Mouse (Mus musculus) neural tube, embryonic 13.5 days (tissue): ENCODE measurements around the gene Ckap2. TPM values are rescaled to one million over a fixed set of nuclear protein-coding genes. Genes with fewer than 3 reads are reported as not detected.
A peak's percentile ranks its signal among the peaks of the same experiment; 100 is the strongest.
"Not testable (repeated sequence)": the region's sequence is repeated elsewhere in the genome, so short reads cannot be mapped to it uniquely, and the experiment has no call there.

Experiments used
- ATAC-seq: fragments of 200-750 bp; cut with Nextera tagmentation; 2 replicates; pipeline ENCODE4 v1.8.0; 2017; ENCODE audit warnings: low read depth, mild to moderate bottlenecking, moderate TSS enrichment, moderate library complexity
- H3K27ac ChIP-seq: fragments of 300-500 bp; sonication (generic); replicated peaks from 2 replicates; pipeline ENCODE4 v1.5.1; 2015; ENCODE audit warnings: moderate library complexity, mild to moderate bottlenecking, inconsistent platforms
- H3K27me3 ChIP-seq: fragments of 300-500 bp; sonication (generic); 2 replicates; pipeline ENCODE4 v1.6.1; 2015; ENCODE audit warnings: mild to moderate bottlenecking, inconsistent platforms
- H3K36me3 ChIP-seq: fragments of 300-500 bp; sonication (generic); 2 replicates; pipeline ENCODE4 v1.6.1; 2015; ENCODE audit warnings: mild to moderate bottlenecking, inconsistent platforms
- H3K4me1 ChIP-seq: fragments of 300-500 bp; sonication (generic); replicated peaks from 2 replicates; pipeline ENCODE4 v1.6.1; 2015; ENCODE audit warnings: inconsistent platforms
- H3K4me2 ChIP-seq: fragments of 300-500 bp; sonication (generic); 2 replicates; pipeline ENCODE4 v1.6.1; 2015; ENCODE audit warnings: inconsistent platforms, mild to moderate bottlenecking, moderate library complexity
- H3K4me3 ChIP-seq: fragments of 300-500 bp; sonication (generic); 2 replicates; pipeline ENCODE4 v1.5.1; 2015; ENCODE audit warnings: mild to moderate bottlenecking, inconsistent platforms
- H3K9ac ChIP-seq: fragments of 300-500 bp; sonication (generic); 2 replicates; pipeline ENCODE4 v1.6.1; 2015; ENCODE audit warnings: moderate library complexity, mild to moderate bottlenecking, inconsistent platforms
- H3K9me3 ChIP-seq: fragments of 300-500 bp; sonication (generic); 2 replicates; pipeline ENCODE4 v1.6.1; 2016; ENCODE audit warnings: inconsistent platforms
- WGBS: fragments of 180-500 bp; shearing (Covaris S2); methylation state at CpG from one replicate; pipeline ENCODE4 v1.1.7; 2015; 5-methylcytosine and 5-hydroxymethylcytosine counted together
- polyA plus RNA-seq: library from polyadenylated mRNA; unstranded; fragments of >200 nt; fragmentation: Nextera tagmentation; extraction: Ambion mirVana; gene quantifications from 2 replicates; pipeline ENCODE4 v1.2.1, GENCODE M21; 2015

Gene Ckap2
- polyA plus RNA-seq, 1 experiment from 2014 or later: 15.5 TPM

DNA sequence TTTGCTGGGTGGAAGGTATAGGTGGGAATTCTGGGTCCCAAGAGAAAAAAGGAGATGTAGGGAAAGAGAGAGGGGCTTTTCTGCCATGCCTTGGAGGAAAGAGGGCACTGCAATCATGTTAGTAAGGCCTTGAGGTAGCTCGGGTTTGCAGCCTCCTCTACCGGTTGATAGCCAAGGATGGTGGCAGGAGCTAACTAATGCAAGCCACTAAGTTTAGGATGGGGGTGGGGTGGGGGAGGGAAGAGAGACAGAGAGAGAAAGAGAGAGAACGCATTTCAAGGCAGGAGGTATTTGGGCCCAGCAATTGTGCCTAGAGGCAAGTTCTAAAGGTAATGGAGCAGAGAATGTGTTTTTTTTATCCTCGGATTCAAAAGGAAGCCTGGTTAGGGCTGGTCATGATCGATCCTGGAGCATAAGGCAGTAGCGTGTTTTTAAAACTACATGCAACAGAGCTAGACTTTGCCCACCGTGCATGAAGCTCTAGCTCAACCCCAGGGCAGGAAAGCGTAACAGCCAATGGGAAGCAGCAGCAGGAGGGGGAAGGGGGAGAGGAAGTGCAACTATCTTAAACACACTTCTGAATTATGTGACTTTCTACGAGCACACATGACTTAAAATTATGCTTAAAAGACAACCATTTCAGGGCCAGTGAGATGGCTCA lies 37.8 kb downstream of the Ckap2 start:
- Histone ChIP-seq H3K4me1 (no peaks in the 10 kb centered on the region), H3K27ac (no peak overlapping the region), H3K4me2 (no peak overlapping the region), H3K36me3 (peaks cover 17% of the 10 kb centered on the region), H3K9ac (no peak overlapping the region), H3K4me3 (no peak overlapping the region), H3K27me3 (no peaks in the 10 kb centered on the region), H3K9me3 (no peaks in the 10 kb centered on the region)
- no peak for ATAC-seq
- 77% methylated on average over 9 of the region's 9 CpGs for WGBS

DNA sequence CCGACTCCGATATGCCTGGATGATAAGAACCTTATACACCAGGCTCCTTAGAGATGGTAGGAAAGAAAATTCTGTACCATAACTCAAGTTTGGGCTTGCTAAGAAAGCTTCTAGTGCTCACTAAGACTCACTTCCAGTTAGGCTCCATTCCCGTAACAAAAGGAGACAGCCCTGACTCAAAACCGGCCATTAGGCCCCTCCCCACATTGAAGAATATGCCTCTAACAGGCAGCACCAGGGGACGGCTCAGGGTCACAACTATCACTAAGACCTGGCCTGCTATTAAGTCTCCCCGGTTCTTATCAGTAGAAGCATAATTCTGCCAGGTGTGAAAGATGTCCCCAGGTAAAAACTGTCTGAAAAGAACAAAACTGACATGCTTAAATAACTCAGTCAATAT lies 39.8 kb downstream of the Ckap2 start:
- no peak overlapping the region for H3K27ac ChIP-seq
- WGBS: 78% methylated on average over 6 of the region's 6 CpGs
- no peak overlapping the region for H3K9ac ChIP-seq
- H3K4me2 ChIP-seq: no peak overlapping the region
- no peak overlapping the region for H3K4me3 ChIP-seq
- H3K4me1 ChIP-seq: no peaks in the 10 kb centered on the region
- ATAC-seq: no peak
- H3K27me3 ChIP-seq: no peaks in the 10 kb centered on the region
- no peaks in the 10 kb centered on the region for H3K9me3 ChIP-seq
- peaks cover 28% of the 10 kb centered on the region for H3K36me3 ChIP-seq

DNA sequence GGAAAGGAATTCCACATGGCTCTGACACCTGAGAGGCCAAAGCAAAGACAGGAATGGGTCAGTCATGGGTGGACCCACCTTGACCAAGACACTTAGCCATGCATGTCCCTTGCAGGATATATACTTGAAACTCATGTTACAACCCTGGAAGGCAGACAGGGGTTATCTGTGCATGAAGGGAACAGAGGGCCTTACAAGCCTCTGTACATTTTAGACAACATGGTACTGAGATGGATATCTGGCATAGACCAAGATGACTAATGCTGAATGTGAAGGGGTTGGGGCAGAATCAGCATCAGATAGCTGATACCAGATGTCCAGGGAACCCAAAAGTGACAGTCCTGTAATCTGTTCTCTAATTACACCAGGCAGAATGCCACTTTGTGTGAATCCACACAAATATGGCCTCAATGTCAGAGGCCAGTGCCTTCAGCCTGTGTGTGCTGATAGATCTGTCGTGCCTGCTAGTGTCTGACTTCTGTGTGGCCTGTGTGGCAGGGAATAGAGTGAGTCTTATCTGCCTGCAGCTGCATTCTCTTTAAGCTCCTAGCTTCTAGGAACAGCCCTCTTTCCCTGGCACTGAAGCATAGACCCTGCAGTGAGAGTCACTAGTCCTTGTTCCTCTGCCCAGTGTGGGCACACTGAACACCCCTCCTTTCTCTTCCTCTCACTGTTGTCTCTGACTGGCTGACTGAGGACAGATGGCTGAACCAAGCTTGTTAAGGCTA lies 41.7 kb downstream of the Ckap2 start:
- no peak overlapping the region for H3K4me2 ChIP-seq
- 88% methylated on average over 1 of the region's 1 CpGs for WGBS
- no peak overlapping the region for H3K4me3 ChIP-seq
- no peak for ATAC-seq
- peaks cover 32% of the 10 kb centered on the region for H3K36me3 ChIP-seq
- no peak overlapping the region for H3K9ac ChIP-seq
- H3K27me3 ChIP-seq: no peaks in the 10 kb centered on the region
- no peaks in the 10 kb centered on the region for H3K4me1 ChIP-seq
- no peaks in the 10 kb centered on the region for H3K9me3 ChIP-seq
- no peak overlapping the region for H3K27ac ChIP-seq

DNA sequence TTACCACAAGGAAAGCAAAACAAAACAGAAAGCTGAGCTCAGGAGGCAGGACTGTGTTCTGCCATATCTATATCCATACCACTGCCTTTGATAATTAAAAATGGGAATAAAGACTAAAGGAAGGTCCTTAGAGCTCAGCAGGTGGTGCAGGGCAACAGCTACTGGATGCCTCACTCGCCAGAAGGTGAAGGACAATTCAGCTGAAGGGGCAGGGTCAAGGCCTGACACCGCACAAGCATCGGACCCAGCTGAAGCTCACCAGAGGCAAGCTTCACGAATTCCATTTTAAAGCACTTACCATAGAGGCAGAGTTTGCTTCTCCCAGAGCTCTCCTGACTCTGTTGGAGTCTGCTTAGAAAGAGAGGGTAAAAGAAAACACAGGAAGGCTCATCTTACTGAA lies 43.0 kb downstream of the Ckap2 start:
- no peak overlapping the region for H3K27ac ChIP-seq
- ATAC-seq: no peak

DNA sequence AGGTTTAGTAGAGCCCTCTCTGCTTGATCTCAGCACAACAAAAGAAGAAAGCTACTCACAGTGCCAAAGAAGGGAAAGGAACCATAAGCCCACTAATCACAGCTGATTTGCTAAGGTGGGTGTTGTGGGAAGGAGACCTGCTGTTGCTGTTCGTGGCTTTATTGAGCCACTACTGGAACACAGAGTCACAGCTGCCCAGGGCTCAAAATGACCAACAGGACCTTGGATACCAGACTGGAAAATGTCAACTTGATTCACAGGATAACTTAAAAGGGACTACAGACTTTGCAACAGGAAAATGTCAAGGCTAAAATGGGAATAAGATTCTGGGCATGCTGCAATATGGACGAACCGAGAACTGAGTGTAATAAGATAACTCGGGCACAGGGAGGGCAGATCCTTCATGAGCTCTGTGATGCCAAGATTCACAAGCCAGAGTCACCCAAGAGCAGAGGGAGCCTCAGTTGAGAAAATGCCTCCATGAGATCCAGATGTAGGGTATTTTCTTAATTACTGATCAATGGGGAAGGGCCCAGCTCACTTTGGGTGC lies 43.7 kb downstream of the Ckap2 start:
- no peaks in the 10 kb centered on the region for H3K9me3 ChIP-seq
- H3K27me3 ChIP-seq: no peaks in the 10 kb centered on the region
- no peak overlapping the region for H3K4me2 ChIP-seq
- no peak for ATAC-seq
- no peak overlapping the region for H3K9ac ChIP-seq
- 86% methylated on average over 4 of the region's 4 CpGs for WGBS
- H3K36me3 ChIP-seq: peaks cover 26% of the 10 kb centered on the region
- no peak overlapping the region for H3K27ac ChIP-seq
- no peaks in the 10 kb centered on the region for H3K4me1 ChIP-seq
- H3K4me3 ChIP-seq: no peak overlapping the region

More for the DNA sequence above, 43.0 kb downstream of the Ckap2 start:
- Histone ChIP-seq H3K27me3 (no peaks in the 10 kb centered on the region), H3K4me3 (no peak overlapping the region), H3K9me3 (no peaks in the 10 kb centered on the region), H3K36me3 (peaks cover 26% of the 10 kb centered on the region), H3K4me1 (no peaks in the 10 kb centered on the region), H3K4me2 (no peak overlapping the region), H3K9ac (no peak overlapping the region)
- WGBS: 77% methylated on average over 4 of the region's 4 CpGs

DNA sequence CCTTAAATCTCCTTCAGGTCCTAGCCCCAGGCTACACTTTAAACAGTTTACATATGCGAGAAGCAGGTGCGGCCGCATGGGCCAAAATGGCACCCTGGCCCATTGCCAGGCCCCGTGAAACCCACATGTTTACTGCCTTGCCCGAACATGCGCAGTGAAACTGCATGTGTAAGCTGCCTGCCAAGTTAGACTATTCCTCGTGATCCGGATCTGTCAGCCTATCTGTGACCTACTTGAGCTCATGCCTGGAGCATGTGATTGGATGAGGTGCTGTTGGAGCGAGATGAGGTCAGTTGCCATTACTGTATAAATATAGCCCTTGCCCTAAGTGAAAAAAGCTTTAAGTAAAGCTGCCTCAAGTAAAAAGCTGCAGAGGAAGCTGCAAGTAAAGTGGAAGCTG lies 49.2 kb downstream of the Ckap2 start:
- H3K4me2 ChIP-seq, H3K4me3 ChIP-seq, H3K9me3 ChIP-seq, H3K9ac ChIP-seq, ATAC-seq, H3K4me1 ChIP-seq, H3K27me3 ChIP-seq, H3K27ac ChIP-seq: not testable (repeated sequence)
- WGBS: 74% methylated on average over 9 of the region's 9 CpGs
- 0 out of 2 replicates have a peak, but pooled peaks cover 18% of the 10 kb centered on the region for H3K36me3 ChIP-seq

DNA sequence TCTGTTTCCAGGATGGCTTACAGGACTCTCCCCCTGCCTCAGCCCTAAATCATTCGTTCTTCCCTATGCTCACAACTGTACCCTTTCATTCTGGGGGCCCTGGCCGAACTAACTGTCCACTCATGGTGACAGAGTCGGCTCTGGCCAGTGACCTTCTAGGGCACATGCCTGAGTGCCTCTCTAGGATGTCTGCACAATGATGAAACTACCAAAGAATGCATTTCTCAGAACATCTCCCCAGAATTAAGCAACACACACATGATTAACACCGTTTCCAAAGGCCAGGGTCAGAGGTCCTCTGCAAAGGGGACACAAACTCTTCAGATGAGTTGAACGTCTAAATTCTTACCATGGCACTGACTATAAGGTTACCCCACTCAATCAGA lies 50.9 kb downstream of the Ckap2 start:
- Histone ChIP-seq H3K36me3 (0 out of 2 replicates have a peak, but pooled peaks cover 9% of the 10 kb centered on the region), H3K4me3 (no peak overlapping the region), H3K4me2 (no peak overlapping the region), H3K9me3 (no peaks in the 10 kb centered on the region), H3K9ac (no peak overlapping the region), H3K4me1 (no peaks in the 10 kb centered on the region), H3K27ac (no peak overlapping the region), H3K27me3 (no peaks in the 10 kb centered on the region)
- no peak for ATAC-seq
- 88% methylated on average over 5 of the region's 5 CpGs for WGBS

DNA sequence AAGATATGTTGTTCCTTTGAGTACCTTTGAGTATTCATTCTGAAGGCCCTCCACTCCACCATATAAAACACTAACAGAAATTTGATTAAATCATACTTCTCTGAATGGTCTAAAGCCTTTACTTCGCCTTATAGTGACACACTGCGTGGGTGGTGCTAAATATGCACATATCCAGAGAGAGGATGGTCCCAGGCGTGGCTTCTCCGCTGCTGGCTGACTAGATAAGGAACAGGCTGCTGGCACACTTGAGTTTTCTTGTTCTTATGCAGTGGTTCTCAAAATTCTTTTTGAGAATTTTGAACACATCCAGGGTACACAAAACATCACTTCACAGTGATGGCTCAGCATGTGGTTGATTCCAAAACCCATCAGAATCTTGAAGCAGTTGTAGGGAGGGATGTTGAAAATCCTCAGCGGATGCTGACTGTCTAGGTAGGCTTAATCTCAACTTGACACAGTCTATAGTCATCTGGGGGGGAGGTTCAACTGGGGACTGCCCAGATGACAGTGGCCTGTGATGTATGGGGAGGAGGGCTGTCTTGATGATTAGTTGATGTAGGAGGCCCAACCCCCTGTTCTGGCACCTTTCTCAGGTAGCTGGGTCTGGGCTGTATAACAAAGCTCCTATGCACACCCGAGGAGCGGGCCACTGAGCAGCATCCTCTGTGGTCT lies 51.4 kb downstream of the Ckap2 start:
- Histone ChIP-seq H3K4me1 (no peaks in the 10 kb centered on the region), H3K9me3 (no peaks in the 10 kb centered on the region), H3K9ac (no peak overlapping the region), H3K4me2 (no peak overlapping the region), H3K4me3 (no peak overlapping the region), H3K36me3 (0 out of 2 replicates have a peak, but pooled peaks cover 10% of the 10 kb centered on the region), H3K27me3 (no peaks in the 10 kb centered on the region), H3K27ac (no peak overlapping the region)
- no peak for ATAC-seq
- WGBS: 89% methylated on average over 7 of the region's 7 CpGs

DNA sequence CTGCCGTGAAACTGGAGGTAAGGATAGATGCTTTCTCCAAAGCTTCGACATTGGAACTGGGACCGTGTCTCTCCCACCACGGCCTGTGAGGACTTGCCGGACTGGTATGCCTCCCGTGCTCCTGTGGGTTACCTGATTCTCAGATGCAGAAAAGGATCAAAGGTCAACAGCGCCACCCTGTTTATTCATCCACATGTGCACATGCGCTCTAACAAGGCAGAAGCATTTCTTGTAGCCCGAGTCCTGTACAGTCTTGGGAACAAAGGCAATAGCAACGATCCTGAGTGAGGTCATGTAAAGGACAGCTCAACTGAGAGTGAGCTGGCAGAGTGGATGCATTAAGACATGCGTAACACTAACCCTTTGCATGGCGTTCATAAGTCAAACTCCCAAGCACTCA lies 53.6 kb downstream of the Ckap2 start:
- no peak for ATAC-seq
- 83% methylated on average over 12 of the region's 12 CpGs for WGBS

DNA sequence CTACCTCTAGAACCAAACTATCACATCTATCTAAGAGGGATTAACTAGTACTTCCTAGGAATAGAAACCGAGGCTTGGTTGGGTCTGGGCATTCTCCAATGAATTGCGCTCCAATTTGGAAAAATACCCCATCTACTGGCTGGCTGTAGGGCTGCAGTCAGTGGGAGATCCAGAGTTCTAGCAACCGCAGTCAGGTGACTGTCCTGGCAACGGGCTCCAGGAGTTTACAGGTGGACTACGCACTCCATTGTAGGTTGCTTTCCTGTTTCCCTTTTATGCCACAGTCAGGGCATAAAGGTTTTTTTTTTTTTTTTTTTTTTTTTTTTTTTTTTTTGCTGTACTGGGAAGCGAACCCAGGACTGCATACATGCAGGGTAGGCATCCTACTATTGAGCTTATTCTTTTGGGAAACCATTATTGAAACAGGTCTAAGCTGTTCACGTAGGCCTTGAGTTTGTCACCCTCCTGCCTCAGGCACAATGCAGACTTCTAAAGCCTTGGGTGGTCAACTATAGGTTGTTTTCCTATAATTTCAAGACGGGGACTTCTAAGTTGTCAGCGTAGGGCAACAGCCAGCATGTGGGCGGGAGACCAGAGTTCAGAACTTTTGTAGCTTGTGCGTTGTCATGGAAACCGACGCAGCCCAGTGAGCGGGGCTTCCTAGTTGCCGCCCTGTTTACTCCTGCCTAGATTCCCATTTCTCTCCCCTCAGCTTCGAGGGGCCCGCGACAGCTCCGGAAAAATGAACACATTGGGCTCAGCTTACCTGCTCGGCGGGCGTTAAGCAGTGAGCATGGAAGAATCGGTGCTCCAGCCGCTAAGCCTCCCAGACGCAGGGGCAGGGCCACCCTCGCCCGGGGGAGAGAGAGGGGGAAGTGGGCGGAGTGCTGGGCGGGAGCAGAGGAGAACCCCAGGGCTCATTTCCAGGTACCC lies 61.1 kb downstream of the Ckap2 start, which contains the start of gene Nek5:
Gene Nek5 (minus strand): TSS at position 834 of the 933 bp plus-strand sequence.
- Histone ChIP-seq H3K4me3 (peak within 1 kb of the TSS; percentile 38), H3K9ac (peak within 1 kb of the TSS; percentile 47), H3K36me3 (peaks cover 29% of the 10 kb centered on the region), H3K9me3 (no peaks in the 10 kb centered on the region), H3K4me1 (peaks cover 10% of the 10 kb centered on the region), H3K27me3 (no peaks in the 10 kb centered on the region), H3K27ac (no peak within 1 kb of the TSS), H3K4me2 (peak within 1 kb of the TSS; percentile 68)
- 2% methylated on average over 29 of the region's 29 CpGs for WGBS
- ATAC-seq: peak; percentile 66

More for the DNA sequence above, 53.6 kb downstream of the Ckap2 start:
- no peaks in the 10 kb centered on the region for H3K9me3 ChIP-seq
- no peaks in the 10 kb centered on the region for H3K27me3 ChIP-seq
- no peak overlapping the region for H3K9ac ChIP-seq
- H3K27ac ChIP-seq: no peak overlapping the region
- H3K4me2 ChIP-seq: no peak overlapping the region
- no peak overlapping the region for H3K4me3 ChIP-seq
- H3K36me3 ChIP-seq: peaks cover 30% of the 10 kb centered on the region
- H3K4me1 ChIP-seq: no peaks in the 10 kb centered on the region
